Mouse (Mus musculus): Measurements from ENCODE around the gene Nkx2-3.
A peak's percentile ranks its signal among the peaks of the same experiment; 100 is the strongest.

Nkx2-3 gene

DNA sequence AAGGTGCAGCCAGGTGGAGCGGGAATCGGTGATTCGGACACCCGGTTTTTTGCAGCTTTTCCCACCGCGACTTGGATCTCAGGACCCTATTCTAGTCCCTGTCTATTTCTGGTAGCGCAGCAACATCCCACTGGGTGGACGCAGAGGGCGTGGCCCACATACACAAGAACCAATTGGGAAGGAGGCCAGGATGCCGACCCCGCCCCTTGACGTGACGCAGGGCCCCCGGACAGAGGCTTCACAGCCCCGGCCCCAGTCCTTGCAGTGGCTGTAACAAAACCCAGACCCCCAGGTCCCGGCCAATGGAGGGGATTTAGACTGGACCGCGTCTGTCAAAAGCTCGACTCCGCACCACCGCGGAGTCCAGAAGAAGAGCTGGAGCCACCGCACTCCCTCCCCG lies at the start of gene Nkx2-3:
TSS of gene Nkx2-3 (plus strand) at position 275 of the 400 bp plus-strand sequence.
- peak; percentile 71 for DNase-seq

DNA sequence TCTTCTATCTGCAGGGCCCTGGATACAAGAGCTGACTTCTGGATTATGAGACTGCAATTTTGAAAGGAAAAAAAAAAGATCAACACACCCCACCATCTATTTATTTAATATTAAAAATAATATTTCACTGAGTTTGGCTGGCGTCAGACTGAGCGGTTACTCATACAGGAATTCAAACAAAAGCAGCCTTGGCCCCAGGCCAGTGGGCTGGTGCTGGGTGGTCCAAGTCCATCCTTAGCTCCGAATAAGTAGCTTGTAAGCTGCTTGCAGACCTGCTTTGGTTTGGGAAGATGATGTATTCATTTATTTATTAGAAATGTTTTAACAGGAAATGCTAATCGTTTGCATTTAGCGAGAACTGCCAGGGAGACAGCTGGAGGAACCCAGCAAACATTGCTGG lies 49.0 kb upstream of the Nkx2-3 start:
- no peak for DNase-seq

DNA sequence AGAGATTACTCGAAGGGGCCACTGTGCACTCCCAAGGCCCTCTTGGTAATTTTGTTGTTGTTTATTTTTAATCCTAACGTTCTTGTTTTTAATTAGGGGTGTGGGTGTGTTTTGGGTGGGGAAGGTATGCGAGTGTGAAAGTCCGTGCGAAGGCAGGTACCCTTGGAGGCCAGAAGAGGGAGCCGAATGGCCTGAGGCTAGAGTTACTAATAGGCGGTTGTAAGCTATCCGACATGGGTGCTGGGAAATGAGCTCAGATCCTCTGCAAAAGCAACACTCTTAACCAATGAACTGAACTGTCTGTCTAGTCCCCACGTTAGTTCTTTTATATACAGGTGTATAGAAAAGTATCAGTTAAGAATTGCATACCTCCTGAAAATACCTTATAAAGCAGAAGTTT lies 43.8 kb upstream of the Nkx2-3 start:
- DNase-seq: no peak

DNA sequence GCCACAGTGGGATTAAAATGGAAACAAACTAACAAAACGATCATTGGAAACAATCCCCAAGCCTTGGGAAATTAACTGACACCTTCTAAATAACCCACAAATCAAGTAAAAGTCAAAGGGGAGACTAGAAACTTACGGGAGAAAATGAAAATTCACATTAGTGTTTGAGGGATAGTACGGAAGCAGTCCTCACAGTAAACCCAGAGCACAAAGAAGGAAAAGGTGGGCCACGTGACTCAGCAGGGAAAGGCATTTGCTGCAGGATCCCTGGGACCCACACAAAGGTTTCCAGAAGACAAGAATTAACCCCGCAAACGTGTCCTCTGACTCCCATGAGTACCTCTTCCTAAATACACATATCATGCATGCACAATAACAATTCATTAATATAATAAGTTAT lies 43.0 kb upstream of the Nkx2-3 start:
- DNase-seq: no peak

DNA sequence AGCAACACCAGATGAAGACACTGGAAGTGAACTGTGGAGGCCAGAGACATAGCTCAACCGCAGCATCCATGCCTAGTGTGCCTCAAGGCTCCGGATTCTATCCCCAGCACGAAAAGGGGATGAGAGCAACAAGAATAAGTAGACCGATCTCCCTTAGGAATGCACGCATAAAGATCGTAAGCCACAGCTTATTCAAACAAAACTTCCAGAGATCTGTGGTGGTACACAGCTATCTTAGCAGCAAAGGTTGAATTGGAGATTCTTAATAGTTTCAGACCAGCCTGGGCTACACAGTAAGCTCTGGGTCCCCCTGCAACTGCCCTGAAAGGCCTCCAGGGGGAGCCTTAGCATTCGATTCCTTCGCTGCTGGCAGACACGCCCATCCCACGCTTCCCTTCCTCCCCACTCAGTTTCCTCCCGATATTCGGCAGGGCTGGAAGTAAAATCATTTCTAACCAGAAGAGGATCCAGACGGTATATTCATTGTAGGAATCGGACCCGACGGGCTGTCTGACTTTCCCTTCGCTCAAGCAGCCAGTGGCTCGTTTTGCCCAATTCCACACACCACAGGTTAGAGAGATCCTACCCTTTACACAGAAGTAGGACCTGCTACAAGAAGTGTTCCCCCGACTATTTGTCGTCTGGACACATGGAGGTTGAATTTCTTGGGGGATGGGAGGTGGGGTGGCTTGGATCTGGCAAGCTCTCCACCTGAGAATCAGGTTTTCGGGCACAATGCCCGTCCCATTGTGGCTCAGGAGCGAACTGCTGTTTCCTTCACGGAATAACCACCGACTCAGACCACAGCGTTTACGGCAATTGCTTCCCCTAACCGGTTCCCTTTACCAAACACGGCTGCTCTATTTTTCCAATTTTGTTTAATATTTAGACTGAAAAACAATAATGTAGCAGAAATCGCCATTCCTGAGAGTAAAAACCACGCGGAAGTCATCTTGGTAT lies 41.0 kb upstream of the Nkx2-3 start:
- peak; percentile 65 for DNase-seq

DNA sequence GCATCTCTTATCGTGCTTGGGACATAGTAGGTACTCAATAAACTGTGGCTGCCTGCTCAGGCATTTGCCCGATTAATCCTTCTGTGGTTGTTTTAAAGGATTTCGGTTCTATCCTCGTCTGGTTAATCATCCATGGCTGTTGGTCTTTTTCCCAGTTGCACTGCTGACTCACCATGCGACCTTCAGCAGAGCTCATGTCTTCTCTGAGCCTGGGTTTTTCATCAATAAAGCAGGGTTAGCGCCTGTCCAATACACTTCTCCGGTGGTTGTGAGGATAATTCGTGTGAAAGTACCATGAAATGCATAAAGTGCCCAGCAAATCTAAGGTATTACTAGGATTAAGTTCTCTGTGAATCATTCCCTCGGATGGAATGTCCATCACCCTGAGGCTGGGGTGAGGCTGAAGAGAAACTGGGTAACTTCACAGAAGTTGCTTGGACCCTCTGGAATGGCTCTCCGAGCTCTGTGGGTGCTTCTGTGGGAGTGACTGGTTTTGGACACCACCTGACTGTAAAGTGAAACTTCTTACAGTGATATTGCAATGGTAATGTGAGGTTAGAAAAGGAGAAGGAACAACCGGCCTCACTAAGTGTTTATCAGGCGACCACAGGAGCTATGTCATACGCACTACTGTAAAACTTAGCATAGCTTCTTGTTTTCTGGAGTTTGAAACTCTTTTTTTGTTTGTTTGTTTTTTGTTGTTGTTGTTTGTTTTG lies 32.9 kb upstream of the Nkx2-3 start:
- no peak for DNase-seq

DNA sequence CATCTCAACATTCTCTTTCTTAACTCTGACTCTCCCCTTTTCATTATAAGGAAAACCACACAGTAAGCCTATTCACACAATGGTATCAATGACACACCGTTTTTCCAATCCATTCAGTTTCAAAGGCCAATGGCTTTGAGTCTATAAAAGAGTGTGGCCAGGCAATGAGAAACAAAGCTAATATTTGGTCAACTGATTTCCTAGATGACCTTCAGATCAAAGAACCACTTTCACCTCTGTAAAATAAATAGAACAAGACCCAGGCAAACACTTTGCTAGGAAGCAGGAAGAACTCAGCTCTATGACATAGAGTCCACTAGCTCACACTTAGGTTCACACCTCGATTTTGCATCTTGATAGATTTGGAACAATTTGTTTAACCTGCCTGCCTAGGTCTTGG lies 30.9 kb upstream of the Nkx2-3 start:
- no peak for DNase-seq

DNA sequence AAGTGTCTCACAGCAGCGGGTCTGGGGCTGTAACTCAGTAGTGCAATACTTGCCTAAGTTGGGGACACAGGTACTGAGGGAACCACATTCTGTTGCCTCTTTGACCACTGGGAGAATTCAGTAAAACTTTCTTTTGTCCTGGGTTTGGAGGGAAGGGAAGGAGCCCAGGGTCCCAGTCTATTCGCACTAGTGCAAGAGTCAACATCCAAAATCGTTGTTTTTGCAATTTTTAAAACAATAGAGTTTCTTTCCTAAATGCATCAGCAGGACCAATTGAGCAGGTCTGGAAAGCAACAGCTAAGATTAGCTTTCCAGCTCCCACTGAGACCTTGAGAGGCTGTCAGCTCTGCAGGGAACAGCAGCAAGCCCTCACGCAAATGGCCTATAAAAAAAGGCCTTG lies 28.9 kb upstream of the Nkx2-3 start:
- no peak for DNase-seq

DNA sequence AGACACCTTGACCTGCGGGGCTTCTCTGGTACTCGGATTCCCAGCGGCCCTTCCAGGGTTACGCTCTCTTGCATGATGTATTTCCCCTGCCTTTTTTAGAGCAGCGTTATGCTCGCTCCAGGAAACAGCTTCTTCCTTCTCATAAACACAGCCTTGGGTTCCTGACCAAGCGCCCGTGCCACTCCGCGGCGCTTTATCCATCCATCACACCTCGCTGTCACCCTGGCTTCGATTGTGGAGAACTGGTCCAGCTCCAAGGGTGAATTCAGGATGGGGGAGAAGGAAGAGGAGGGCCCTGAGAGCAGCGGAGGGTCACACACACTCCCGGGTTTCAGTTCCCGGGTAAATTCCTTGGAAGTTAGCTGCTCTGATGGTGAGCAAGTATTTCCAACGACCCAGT lies 28.5 kb upstream of the Nkx2-3 start:
- DNase-seq: no peak

DNA sequence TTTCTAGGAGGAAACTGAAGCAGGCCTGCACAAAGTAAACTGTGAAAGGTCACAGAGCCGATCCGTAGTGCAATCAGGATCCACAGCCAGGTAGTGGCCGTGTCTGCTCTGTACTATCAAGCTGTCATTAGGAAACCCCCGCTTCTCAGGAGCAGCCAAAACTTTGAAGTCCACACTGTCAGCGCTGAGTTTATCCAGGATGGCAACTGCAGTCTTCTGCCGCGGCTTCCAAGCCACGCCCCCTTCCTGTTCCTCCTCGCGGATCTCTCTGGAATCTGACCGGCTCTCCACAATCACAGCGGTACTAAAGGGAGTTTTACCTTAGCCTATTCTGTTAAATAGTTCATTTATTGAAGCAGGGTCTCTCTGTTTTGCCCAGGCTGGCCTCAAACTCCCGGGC lies 27.3 kb upstream of the Nkx2-3 start:
- DNase-seq: peak; percentile 35

DNA sequence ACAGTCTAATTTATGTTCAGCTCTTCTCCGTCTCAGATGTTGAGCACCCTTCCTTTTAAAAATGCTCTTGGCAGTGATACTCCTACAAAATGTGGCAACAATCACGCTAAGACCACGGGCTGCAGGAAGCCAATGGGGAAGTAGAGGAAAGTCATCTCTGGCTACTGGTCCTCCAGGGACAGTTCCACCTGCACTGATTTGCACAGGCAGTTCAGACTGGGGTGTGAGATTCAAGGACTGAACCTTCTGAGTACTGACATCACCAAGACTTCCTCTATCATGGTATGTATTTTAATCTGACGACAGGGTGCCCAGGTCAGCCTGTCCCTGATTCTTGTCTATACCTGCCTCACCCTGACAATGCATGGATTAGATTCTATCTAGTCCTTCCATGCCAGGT lies 20.1 kb upstream of the Nkx2-3 start:
- DNase-seq: no peak

DNA sequence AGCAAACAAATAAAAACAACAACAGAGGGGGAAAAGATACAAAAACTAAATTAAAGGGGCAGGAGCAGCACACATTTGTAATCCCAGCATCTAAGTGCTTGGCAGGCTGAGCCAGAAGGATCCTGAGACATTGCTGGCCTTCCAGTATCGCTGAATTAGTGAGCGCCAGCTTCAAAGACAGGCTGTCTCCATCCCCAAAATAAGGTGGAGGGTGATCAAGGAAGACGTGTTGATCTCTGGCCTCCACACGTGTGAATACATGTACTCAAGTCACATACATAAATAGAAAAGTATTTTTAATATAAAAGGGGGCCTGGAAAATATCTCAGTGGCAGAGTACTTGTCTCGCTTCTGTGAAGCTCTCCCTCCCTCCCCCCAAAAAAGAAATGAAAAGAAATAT lies 15.1 kb upstream of the Nkx2-3 start:
- no peak for DNase-seq

DNA sequence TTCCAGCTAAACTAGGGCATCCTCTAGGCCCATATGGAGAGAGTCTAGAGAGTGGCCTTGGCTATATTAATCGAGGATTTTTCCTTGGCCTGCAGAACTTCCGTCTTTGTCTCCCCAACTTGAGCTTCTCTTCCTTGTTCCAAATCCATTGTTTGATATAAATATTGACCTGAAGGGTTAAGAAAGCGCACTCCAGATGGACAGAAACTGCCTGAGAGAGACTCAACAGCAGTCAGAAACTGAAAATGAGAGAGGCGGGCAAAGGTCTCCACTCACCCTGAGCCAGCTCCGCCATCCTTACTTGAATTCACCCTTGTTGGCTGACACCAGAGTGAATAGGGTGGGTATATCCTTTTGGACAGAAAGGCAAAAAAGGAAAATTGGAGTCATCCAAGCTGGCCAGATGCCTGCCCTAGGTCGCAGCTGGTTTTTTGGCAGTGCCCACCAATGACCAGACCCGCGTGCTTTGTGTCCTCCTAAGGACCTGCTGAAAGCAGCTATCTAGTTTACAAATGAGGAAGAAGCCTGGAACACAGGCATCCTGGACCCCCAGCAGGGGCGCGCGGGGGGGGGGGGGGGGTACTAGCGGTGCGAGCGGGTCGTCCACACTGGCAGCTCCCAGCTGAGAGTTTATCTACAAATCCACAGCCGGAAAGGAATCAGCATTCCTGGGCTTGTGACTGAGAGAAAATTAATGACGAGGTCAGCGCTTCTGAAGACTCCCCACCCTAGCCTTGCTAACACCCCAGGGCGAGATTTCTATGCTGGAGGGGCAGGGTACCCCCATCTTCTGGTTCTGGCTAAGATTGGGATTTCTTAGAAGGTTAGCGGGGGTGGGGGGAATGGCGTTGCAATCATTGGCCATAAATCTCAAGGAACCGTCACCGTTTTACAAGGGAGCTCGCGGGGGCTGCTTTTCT lies 13.1 kb upstream of the Nkx2-3 start:
- DNase-seq: no peak

DNA sequence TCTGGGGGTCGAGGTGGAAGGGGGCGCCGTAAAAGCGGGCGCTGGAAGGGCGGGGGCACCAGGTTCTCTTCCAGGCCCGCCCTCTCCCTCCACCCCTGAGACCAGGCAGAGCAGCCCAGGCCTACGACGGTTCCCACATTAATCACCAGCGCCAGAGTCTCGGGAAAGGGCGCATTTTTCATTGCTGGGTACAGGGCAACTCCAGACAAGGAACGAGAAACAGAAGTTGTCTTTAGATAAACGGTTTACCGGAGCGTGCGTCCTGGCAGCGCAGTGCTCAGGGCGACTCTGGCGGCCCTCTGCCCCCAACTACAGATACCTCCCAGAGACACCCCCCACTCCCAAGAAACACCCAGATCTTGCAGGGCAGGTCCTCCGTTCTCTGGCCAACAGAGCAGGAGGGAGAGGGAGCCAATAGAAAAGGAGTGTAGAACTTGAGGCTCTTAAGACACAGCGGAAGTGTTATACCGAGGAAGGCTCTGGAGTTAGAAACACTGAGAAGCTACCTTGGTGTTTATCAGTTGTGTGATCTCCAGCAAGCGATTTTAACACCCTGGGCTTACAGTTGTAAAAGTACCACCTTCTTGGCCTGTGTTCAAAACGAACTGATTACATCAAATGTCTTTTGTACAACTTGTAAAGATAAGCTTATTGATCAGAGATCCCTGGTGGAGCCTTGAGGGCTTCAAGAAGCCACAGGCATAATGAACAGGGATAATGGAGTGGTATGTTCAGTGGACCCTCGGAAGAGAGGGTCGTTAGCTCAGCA lies 12.2 kb upstream of the Nkx2-3 start:
- peak; percentile 15 for DNase-seq

DNA sequence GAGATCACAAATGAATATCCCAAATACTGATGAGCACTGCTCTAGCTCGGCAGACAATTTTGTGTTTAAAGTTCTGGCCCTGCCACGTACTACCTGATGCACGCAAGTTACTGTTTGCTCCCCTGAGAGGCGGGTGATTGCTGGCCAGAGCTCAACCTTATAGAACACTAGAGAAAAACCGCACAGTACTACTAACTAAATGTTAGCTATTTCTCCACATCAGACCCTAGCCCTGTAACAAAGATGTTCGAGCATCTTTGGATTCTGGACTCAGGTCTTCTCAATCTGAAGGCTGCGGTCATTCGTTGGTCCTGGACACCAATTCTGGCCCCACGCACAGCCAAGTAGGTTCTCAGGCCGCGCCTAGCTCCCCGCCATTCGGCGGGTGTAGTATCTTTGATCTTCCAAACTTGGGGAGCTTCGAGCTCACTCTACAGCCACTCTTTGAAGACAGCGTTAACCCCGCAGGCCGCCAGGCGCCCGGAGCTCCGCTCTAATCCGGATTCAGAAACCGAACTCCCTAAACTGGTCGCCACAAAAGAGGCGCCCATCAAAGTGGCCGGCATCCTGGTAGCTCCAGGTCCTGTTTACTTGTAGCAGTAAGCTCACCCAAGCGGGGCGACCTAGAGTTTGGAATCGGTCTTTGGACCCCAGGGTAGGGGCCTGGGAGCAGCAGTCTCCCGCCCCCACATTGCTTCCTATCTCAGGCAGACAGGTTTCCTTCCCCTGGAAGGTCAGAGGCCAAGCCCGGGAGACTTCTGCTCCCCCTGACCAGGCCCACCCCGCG lies 11.4 kb upstream of the Nkx2-3 start:
- DNase-seq: no peak

DNA sequence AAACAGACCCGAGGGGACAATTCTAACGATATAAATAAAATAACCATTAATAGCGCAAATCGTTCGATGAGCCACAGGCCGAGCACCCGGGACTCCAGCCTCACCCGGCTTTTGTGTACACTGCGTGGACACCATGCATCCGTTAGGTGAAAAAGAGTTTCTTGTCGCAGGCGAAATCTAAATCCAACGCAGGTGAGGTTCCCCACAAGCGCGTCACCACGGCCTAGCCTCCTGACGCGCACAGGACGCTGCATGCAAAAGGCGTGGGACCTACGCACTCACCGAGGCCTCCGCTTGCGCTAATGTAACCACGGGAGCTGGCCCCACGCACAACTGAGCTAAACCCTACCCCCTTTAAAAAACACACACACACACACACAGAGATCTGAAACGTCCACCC lies 10.7 kb upstream of the Nkx2-3 start:
- DNase-seq: no peak

DNA sequence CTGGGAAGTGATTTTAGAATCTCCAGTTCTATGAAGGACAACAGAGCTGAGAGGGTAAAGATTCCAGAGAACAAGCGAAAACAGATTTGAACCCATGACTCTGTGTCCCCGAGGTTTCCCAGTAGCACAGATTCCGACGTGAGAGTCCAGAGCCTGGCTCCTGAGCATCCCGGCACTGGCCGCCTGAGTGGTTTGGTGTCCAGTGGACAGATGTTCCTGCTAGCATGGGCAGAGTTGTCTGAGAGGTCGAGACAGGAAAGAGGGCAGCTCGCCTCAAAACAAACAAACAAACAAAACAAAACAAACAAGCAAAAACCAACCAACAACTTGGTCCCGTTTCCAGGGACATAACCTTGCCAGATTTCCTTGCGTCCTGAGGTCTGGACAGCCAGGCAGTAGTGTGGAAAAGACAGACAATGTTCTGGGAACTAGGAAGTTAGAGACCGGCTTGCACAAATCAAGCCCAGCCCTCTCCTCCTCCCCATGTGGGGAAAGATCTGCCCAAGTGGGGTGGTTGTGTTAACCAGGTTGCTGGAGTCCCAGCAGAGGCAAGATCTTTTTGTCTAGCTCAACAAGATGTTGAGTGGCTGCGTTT lies 10.0 kb upstream of the Nkx2-3 start:
- no peak for DNase-seq

DNA sequence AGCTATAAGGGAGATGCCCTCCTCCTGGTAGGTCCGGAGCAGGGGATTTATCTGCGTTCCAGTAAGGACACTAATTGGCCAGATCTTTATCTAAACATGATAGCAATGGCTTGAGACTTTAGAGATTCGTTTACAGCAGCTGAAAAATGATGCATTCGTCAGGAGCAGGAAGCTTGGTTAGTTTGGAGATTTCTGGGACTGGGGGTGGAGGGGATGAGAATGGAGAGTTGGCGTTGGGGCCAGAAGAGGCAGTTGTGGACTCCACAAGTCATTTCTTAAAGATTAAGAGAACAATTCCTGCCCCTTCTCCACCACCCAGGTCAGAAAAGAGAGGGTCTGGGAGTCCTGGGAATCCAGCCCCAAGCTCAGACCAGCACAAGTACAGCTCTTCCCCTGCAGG lies 8.6 kb upstream of the Nkx2-3 start:
- no peak for DNase-seq

DNA sequence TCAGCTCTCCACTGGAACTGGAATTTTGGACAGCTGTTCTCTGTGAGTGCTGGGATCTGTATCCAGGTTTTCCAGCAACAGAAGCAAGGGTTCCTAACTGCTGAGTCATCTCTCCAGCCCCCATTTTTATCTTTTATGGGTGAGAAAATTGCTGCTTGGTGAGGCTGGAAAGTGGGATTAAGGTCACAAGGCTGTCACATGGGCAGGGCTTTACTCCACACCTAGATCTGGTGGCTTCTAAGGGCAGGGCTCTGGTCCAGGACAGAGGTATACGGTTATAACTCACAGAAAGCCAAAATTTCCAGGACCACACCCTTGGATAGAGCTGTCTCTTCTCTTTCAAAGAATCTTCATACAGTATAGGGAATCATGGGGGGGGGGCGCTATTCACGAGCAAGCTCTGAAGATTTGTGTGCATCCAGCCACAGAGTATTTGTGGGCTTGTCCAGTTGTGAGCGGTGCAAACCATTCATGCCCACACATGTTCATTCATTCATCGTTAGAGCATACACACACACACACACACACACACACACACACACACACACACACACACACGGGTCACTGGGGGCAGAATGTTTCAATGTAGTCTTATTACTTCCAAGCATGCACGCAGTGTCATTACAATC lies 7.5 kb upstream of the Nkx2-3 start:
- no peak for DNase-seq
